Mouse (Mus musculus) heart, postnatal 0 days (tissue): ENCODE data around the gene Mtrf1l. TPM values are rescaled to one million over a fixed set of nuclear protein-coding genes. Genes with fewer than 3 reads are reported as not detected.

Experiments
- ATAC-seq: fragments of 200-750 bp; cut with Nextera tagmentation; 2 replicates; pipeline ENCODE4 v1.8.0; 2017; ENCODE audit warnings: low read depth, moderate number of reproducible peaks, moderate library complexity; ENCODE audit not compliant: insufficient read depth
- DNase-seq: peaks from one replicate; pipeline ENCODE4 v3.0.0-alpha.2; 2016; ENCODE audit warnings: low spot score
- H3K27ac ChIP-seq: fragments of 300-500 bp; sonication (generic); 2 replicates; pipeline ENCODE4 v1.5.1; 2014; ENCODE audit warnings: low read depth, mild to moderate bottlenecking
- H3K27me3 ChIP-seq: fragments of 300-500 bp; sonication (generic); 2 replicates; pipeline ENCODE4 v1.6.1; 2014; ENCODE audit warnings: low read length, mixed read lengths; ENCODE audit not compliant: control insufficient read depth, insufficient read depth
- H3K36me3 ChIP-seq: fragments of 300-500 bp; sonication (generic); replicated peaks from 2 replicates; pipeline ENCODE4 v1.6.1; 2014; ENCODE audit warnings: low read length, mixed read lengths; ENCODE audit not compliant: control insufficient read depth, insufficient read depth
- H3K4me1 ChIP-seq: fragments of 300-500 bp; sonication (generic); 2 replicates; pipeline ENCODE4 v1.6.1; 2014; ENCODE audit warnings: antibody characterized with exemption; ENCODE audit not compliant: control insufficient read depth, insufficient read depth
- H3K4me2 ChIP-seq: fragments of 300-500 bp; sonication (generic); 2 replicates; pipeline ENCODE4 v1.6.1; 2014; ENCODE audit warnings: low read depth, mild to moderate bottlenecking, low read length, moderate library complexity
- H3K4me3 ChIP-seq: fragments of 300-500 bp; sonication (generic); 2 replicates; pipeline ENCODE4 v1.5.1; 2014; ENCODE audit warnings: low read depth, low read length
- H3K9ac ChIP-seq: fragments of 300-500 bp; sonication (generic); replicated peaks from 2 replicates; pipeline ENCODE4 v1.6.1; 2014; ENCODE audit warnings: low read depth, low read length, mixed read lengths
- H3K9me3 ChIP-seq: fragments of 300-500 bp; sonication (generic); replicated peaks from 2 replicates; pipeline ENCODE4 v1.6.1; 2016; ENCODE audit warnings: low read length; ENCODE audit not compliant: control insufficient read depth
- CTCF ChIP-seq: IDR thresholded peaks from 2 replicates; pipeline ENCODE4 v1.5.1; 2016; ENCODE audit warnings: antibody characterized with exemption, control low read depth, low read depth
- EP300 ChIP-seq: IDR thresholded peaks from 2 replicates; pipeline ENCODE4 v1.6.1; 2016; ENCODE audit warnings: antibody characterized with exemption, low read depth
- WGBS: fragments of 180-500 bp; shearing (Covaris S2); extraction: QIAGEN DNeasy Blood & Tissue Kit; methylation state at CpG from one replicate; pipeline ENCODE4 v1.1.7; 2014; 5-methylcytosine and 5-hydroxymethylcytosine counted together
- polyA plus RNA-seq: library from polyadenylated mRNA; unstranded; fragments of >200 nt; fragmentation: Nextera tagmentation; extraction: Ambion mirVana; gene quantifications from 2 replicates; pipeline ENCODE4 v1.2.1, GENCODE M21; 2015
- total RNA-seq: library from RNA; depleted of rRNA; stranded (reverse); fragments of >200 nt; gene quantifications from 2 replicates; pipeline ENCODE4 v1.2.3, GENCODE M21; 2014; ENCODE audit warnings: low replicate concordance; rRNA removed

The Mtrf1l gene
- total and polyA plus RNA-seq, 2 experiments from 2014 or later, result 9.5 to 12.9 TPM

- no peak for DNase-seq
- TF ChIP-seq EP300 (no peak), CTCF (peak; percentile 77)
- H3K4me1 ChIP-seq, result no peaks in the 10 kb centered on the region
- H3K27ac ChIP-seq, result no peak overlapping the region
- H3K4me2 ChIP-seq, result no peak overlapping the region
- WGBS, result 6% methylated on average over 4 of the region's 4 CpGs
- H3K27me3 ChIP-seq, result no peaks in the 10 kb centered on the region
- H3K4me3 ChIP-seq, result no peak overlapping the region
- H3K9me3 ChIP-seq, result no peaks in the 10 kb centered on the region
- H3K9ac ChIP-seq, result no peak overlapping the region
- H3K36me3 ChIP-seq, result no peaks in the 10 kb centered on the region
- ATAC-seq, result no peak
These were observed 36.8 kb downstream of the Mtrf1l start for GRCm38 (mm10) chr10:5786923-5787322.

Other genes with a start within 250 kb of the Mtrf1l start
- 5.3 and 6.1 TPM in 2 replicates for gene Myct1, start 230.1 kb downstream of the Mtrf1l start, total RNA-seq
- gene Myct1, start 230.1 kb downstream of the Mtrf1l start, polyA plus RNA-seq, result 8.9 and 9.2 TPM in 2 replicates
- 0.84 TPM in 1 of 2 replicates, not detected in the other for gene Vip, start 184.7 kb downstream of the Mtrf1l start, total RNA-seq
- gene Vip, start 184.7 kb downstream of the Mtrf1l start, polyA plus RNA-seq, result 0.07 TPM in 1 of 2 replicates, not detected in the other
- gene Fbxo5, start 18.3 kb downstream of the Mtrf1l start, total RNA-seq, result 11.0 and 11.2 TPM in 2 replicates
- gene Fbxo5, start 18.3 kb downstream of the Mtrf1l start, polyA plus RNA-seq, result 11.4 and 12.7 TPM in 2 replicates
- 0.34 and 0.39 TPM in 2 replicates for gene Rgs17, start 98.5 kb upstream of the Mtrf1l start, total RNA-seq
- gene Rgs17, start 98.5 kb upstream of the Mtrf1l start, polyA plus RNA-seq, result 0.45 and 0.67 TPM in 2 replicates